Mouse (Mus musculus) c-Kit-positive CD71-positive TER-119-positive erythroid progenitor cells, embryonic 14.5 days (primary cell): Measurements from ENCODE around the gene Obscn.
A peak's percentile ranks its signal among the peaks of the same experiment; 100 is the strongest.

Experiments
- DNase-seq: peaks from one replicate; pipeline ENCODE4 v3.0.0-alpha.2; 2013; ENCODE audit warnings: low spot score

Obscn gene

DNA sequence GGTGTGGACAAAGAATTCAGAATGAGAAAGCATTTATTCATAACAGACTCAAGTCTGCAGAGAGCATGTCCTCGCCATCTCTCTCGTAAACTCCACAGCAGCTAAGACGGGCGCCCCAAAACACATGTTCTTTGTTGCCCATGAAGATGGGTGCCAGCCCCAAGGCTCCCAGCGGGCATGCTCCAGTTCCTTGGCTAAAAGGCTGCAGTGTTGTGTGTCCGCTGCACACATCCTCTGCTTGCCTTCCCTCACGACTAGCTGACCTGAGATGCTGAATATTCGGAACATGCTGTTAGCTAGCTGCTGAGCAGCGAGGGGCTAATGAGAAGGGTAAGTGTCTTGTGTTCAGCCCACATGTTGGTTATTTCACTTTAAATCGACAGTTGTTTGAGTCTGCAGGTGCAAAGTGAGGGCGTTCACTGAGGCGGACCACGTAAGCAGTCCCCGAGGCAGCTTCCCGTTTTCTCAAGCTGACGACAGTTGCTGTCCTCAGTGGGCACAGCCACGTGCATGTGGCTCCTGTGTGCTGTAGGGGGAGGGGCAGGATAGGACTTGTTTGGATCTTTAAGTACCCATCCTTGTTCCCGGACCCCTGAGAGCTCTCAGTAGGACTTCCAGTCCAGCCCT is 153.6 kb downstream of the Obscn start:
- DNase-seq, result no peak

DNA sequence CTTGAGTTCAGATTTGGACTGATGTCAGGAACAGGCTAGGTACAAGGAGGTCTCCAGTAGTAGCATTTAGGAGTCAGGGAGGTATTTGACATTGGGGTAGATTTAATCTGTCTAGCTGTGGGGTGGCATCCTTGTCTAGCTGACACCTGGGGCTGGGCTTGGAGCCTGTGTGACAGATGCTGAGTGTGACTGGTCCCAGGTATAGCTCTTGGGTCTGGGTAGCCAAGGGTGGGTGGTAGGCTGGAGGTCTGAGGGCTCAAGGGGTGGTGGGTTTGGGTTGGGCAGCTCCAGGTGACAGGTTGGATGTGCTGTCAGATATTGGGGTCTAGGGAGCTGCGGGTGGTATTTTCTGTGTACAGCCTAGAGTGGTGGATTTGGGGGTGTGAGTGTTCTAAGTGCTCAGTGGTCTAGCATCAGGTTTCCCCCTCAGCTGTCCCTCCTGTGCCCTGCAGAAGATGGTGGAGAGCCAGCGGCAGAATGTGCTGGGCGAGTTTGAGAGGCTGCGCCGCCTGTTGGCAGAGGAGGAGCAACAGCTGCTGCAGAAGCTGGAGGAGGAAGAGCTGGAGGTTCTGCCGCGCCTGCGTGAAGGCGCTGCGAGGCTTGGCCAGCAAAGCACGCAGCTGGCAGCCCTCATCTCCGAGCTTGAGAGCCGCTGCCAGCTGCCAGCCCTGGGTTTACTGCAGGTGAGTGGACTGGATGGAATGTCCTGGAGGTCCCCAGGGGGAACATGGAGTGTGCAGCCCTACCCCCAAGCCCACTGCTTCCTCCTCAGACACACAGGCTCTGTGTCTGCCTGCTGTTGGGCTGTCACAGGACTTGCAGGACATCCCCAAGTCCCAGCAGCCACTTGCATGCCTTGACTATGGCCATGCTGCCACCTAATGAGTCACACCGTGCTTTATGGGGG is 154.4 kb downstream of the Obscn start:
- no peak for DNase-seq

DNA sequence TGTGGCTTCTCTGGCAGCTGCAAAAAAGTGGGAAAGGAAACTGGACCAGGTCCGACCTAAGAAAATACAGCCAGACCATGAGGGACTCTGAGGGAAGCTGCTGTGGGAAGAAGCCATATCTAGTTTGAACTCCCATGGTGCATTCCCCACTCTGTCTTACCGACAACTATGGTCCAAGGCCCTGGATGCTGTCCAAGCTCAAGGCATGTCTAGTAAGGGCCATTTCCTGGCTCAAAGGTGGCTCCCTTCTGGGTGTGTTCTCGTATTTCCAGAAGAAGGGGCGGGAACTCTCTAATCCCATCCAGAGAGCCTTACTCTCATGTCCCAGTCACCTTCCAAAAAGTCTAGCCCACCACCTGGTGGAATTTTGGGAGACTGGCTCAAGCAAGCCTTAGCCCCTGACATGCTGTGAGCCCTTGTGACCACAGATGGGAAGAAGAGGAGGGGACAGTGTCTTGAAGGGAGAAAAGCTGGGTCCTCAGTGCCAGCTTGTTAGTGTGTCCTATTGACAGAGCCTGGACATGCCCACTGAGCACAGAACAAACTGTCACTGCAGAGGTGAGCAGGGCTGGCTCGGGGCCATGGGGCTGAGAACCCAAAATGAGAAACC is 155.7 kb downstream of the Obscn start:
- DNase-seq, result no peak

GRCm38 (mm10) chr11:58979661-58980060 is 156.5 kb downstream of the Obscn start:
- no peak for DNase-seq

GRCm38 (mm10) chr11:58979183-58979582 is 157.0 kb downstream of the Obscn start:
- no peak for DNase-seq

DNA sequence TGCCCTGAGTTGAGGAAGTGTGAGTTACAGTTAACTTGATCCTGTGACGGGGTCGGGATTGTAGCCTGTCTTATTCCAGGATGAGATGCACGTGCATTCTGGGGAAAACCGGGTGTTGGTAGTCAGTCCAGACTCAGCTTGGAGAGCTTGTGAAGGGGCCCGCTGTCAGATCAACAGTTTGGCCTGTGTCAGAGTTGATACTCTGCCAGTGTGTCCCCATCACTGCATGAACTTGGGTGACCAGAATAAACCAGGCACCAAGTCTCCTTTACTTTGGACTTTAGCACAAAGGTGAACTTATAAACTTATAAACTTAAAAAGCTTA is 157.5 kb downstream of the Obscn start:
- DNase-seq, result no peak

DNA sequence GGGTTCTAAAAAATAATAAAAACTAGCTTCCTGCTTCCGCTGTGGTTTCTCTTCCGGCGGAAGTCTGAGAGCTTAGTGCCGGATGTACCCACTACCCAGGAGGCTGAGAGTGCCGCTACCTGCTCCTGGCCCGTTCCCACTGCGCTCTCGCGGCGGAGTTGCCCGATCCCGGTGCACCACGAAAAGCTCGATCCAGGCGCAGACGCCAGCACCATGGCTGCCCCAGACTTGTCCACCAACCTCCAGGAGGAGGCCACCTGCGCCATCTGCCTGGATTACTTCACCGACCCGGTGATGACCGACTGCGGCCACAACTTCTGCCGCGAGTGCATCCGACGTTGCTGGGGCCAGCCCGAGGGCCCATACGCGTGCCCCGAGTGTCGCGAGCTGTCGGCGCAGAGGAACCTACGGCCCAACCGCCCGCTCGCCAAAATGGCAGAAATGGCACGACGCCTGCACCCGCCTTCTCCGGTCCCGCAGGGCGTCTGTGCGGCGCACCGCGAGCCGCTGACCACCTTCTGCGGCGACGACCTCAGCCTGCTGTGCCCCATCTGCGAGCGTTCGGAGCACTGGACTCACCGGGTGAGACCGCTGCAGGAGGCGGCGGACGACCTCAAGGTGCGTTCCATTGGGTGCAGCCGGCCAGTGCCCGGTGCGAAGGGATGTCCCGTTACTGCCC is 158.0 kb downstream of the Obscn start, which contains the start of gene Trim11:
TSS of gene Trim11 (plus strand) at position 67 of the 679 bp plus-strand sequence.
- DNase-seq, result peak; percentile 57

DNA sequence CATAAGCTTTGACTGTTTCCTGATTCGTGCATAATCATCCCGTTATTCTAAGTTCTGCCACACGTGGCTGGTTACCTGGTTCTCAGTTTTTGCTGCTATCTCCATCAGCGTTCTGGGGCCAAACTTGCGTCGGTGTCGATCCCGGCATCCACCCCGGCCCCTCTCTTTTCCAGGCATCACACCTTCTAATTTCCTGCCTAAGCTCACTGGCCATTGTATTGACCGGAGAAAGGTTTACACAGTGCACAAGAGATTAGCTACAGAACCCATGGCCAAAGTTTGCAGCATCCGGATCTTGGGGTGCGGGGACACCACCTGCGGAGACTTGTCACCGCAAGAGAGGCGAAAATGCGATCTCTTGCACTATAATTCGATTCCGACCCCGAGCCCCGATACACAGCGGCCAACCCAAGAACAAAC is 158.6 kb downstream of the Obscn start:
- no peak for DNase-seq

DNA sequence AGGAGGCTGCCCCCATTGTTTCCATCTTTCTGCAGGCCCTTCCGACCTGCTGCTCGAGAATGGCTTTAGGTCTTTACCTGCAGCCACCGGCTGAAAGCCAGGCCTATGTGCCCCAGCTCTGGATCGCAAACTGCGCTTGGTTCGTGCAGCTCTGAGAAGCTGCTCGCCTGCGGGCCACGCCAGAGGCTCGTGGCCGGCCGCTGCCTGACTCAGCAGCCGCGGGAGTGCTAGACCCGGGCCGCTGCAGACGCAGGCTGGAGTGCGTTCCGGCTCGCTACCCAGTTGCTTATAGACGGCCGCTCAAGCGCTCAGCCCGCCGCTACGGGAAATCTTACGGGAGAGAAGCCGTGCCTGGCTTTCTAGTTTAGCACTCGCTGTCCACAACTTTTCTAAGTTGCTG is 159.1 kb downstream of the Obscn start:
- DNase-seq, result peak; percentile 45

GRCm38 (mm10) chr11:58974414-58974813 is 161.8 kb downstream of the Obscn start:
- no peak for DNase-seq

GRCm38 (mm10) chr11:58971796-58972195 is 164.4 kb downstream of the Obscn start:
- no peak for DNase-seq

DNA sequence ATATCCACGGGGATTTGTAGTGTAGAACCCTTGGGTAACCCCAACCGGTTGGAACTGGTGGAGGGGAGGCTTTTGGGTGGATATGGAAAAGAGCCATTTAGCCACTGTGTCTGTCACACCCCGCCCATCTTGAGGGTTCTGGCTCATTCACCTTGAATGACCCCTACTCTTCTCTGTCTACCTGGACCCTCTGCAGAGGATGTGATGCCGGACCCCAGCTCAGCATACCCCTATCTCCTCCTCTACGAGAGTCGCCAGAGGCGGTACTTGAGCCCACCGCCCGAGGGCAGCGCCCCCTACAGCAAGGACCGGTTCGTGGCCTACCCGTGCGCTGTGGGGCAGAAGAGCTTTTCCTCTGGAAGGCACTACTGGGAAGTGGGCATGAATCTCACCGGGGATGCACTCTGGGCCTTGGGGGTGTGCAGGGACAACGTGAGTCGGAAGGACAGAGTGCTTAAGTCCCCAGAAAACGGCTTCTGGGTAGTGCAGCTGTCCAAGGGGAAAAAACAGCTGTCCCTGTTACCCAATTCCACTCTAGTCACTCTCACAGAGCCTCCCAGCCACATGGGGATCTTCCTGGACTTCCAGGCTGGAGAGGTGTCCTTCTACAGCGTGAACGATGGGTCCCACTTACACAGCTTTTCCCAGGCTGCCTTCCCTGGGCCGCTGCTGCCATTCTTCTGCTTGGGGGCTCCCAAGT is 165.2 kb downstream of the Obscn start:
- DNase-seq, result no peak

GRCm38 (mm10) chr11:58969659-58970058 is 166.5 kb downstream of the Obscn start:
- DNase-seq, result no peak

DNA sequence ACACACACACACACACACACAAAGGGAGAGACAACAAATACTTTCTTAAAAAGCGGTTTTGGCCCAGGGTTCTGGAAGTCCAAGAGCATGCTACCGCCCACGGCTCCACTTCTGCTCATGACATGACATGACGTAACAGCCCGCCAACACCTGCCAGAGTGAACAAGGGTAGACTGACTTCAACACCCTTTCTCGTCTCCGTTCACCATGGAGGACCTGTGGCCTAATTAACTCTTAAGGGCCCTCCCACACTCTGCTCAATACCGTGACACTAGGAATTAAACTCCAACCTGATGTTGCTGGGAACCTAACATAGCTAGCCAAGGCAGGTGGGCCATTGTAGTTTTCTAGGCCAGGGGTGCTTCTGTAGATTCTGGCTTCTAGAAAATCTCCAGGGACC is 167.2 kb downstream of the Obscn start:
- DNase-seq, result no peak

- DNase-seq, result no peak
Observed at GRCm38 (mm10) chr11:58968551-58968950, 167.7 kb downstream of the Obscn start.

- peak; percentile 47 for DNase-seq
Observed at GRCm38 (mm10) chr11:58967346-58967745, 168.9 kb downstream of the Obscn start.

GRCm38 (mm10) chr11:58965001-58965760 is 171.0 kb downstream of the Obscn start:
- DNase-seq, result no peak

DNA sequence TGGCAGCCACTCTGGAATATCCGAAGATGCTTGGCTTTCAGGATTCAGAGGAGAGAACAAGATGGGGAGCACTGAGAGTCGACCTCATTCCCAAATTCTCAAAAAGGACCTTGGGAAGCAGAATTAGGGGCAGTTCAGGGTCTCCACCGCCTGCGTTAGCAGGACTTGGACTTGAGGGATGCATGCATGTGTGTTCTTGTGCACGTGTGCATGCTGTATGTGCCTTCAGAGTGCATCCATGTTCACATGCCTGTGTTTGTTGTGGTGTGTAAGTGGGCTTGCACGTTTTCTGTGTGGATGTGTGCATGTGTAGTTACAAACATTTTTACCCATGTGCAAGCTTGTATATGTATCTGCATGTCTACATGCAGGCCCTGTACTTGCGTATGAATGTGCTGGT is 172.0 kb downstream of the Obscn start:
- no peak for DNase-seq

GRCm38 (mm10) chr11:58963543-58963942 is 172.7 kb downstream of the Obscn start:
- DNase-seq, result no peak

GRCm38 (mm10) chr11:58961364-58962177 is 174.6 kb downstream of the Obscn start:
- DNase-seq, result no peak
